In genomic region chr7:102415841-102416240, GRCm38 (mm10) we compare ENCODE assay signal across 20 mouse cellular contexts.
"Had no signal": no experiment of that assay in that cellular context is flagged by ENCODE, and none has a peak within 500 bp of the region (broad histone marks: within the 10 kb centered on the region; RNA-seq: fewer than 3 reads in every experiment).

No protein-coding gene starts in this region.

- H3K9me3 ChIP-seq: limb, embryonic 10.5 days; limb, embryonic 13.5 days; liver, embryonic 12.5 days; liver, embryonic 15.5 days; midbrain, embryonic 12.5 days; neural tube, embryonic 13.5 days; stomach, embryonic 15.5 days had no signal

- H3K4me2 ChIP-seq: limb, embryonic 13.5 days; liver, embryonic 12.5 days; liver, embryonic 15.5 days; midbrain, embryonic 12.5 days; neural tube, embryonic 13.5 days; stomach, embryonic 15.5 days had no signal

- DNase-seq: kidney, adult 18-20 months; kidney, adult 9 months; kidney, postnatal 14 days; kidney, postnatal 4 days; liver; lung, adult 2 months; retina, postnatal 1 day; right cerebral cortex, postnatal 25 days; spleen, adult 18-20 months; thymus, postnatal 25 days had no signal

- H3K27me3 ChIP-seq: limb, embryonic 13.5 days; liver, embryonic 12.5 days; liver, embryonic 15.5 days; midbrain, embryonic 12.5 days; neural tube, embryonic 13.5 days; stomach, embryonic 15.5 days had no signal

- H3K9ac ChIP-seq: limb, embryonic 13.5 days; liver, embryonic 12.5 days; liver, embryonic 15.5 days; midbrain, embryonic 12.5 days; neural tube, embryonic 13.5 days; stomach, embryonic 15.5 days had no signal

- H3K4me1 ChIP-seq: limb, embryonic 10.5 days; limb, embryonic 13.5 days; midbrain, embryonic 12.5 days; neural tube, embryonic 13.5 days; stomach, embryonic 15.5 days had no signal

- H3K27ac ChIP-seq: limb, embryonic 10.5 days; limb, embryonic 13.5 days; liver, embryonic 12.5 days; liver, embryonic 15.5 days; macrophage; midbrain, embryonic 12.5 days; neural tube, embryonic 13.5 days; stomach, embryonic 15.5 days had no signal

- ATAC-seq: liver, embryonic 12.5 days; midbrain, embryonic 16.5 days had no signal

- H3K4me3 ChIP-seq: limb, embryonic 10.5 days; limb, embryonic 13.5 days; liver, embryonic 12.5 days; liver, embryonic 15.5 days; midbrain, embryonic 12.5 days; myocyte; neural tube, embryonic 13.5 days; stomach, embryonic 15.5 days had no signal

- H3K36me3 ChIP-seq: limb, embryonic 10.5 days; limb, embryonic 13.5 days; midbrain, embryonic 12.5 days; neural tube, embryonic 13.5 days; stomach, embryonic 15.5 days had no signal
